Mouse (Mus musculus) stomach, postnatal 0 days (tissue): ENCODE data around the gene Ppfibp1.

Source experiments
- CTCF ChIP-seq: IDR thresholded peaks from 2 replicates; pipeline ENCODE4 v1.5.1; 2016; ENCODE audit warnings: antibody characterized with exemption, low read depth, mild to moderate bottlenecking, moderate library complexity
- EP300 ChIP-seq: optimal IDR thresholded peaks from 2 replicates; pipeline ENCODE3; 2016; ENCODE audit warnings: antibody characterized with exemption

DNA sequence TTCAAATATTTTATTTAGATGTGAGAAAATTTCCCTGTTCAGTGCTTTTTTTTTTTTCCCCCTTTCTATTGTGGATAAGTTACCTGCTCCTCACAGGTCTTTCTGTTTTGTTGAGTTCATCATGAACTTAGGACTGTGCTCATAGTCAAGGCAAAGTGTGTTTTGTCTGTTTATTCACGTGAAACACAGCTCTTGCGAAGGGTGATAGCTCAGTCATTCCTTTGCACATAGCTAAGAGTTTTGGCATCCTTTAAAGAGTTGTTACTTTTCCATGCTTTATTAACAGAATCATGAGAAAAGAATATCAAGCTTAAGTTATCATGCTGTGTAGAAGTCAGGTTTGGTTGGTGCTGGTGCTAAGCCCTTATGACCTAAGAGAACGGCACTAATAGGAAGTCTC lies 16.4 kb downstream of the Ppfibp1 start:
- no peak for TF ChIP-seq CTCF
- TF ChIP-seq EP300: no peak
